Mouse (Mus musculus): ENCODE results near the gene Ntrk1. TPM values are rescaled to one million over a fixed set of nuclear protein-coding genes. Genes with fewer than 3 reads are reported as not detected.

Ntrk1 gene
- polyA plus RNA-seq, 1 experiment from 2014 or later, result 0.80 TPM

DNA sequence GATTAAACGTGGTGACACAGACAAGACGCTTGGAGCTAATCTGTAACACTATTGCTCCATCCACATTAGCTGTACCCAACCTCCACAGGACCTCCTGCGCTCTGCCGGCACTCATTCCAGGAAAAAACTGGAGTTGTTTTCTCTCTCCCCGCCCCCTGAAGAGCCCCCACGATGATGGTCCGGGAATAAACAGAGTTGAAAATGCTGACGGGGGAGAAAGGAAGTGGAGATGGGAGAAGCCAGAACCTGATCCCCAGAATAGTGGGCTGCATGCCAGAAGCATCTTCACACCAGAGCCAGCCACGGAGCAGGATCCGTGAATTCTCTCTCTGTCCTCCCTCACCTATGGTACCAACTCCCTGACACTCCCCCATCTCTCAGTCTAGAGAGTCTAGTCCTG lies 30.5 kb downstream of the Ntrk1 start:
- Histone ChIP-seq H3K4me1 (ENCODE audit: control insufficient read depth, insufficient read depth, low read length) (no peaks in the 10 kb centered on the region), H3K27me3 (ENCODE audit: control insufficient read depth, insufficient read depth, low read length) (no peaks in the 10 kb centered on the region), H3K4me2 (ENCODE audit: low read depth, low read length) (no peak overlapping the region; the same call in 1 of the 2 replicates), H3K27ac (ENCODE audit: low read depth, low read length) (no peak overlapping the region), H3K9me3 (ENCODE audit: control insufficient read depth, low read length) (no peaks in the 10 kb centered on the region), H3K9ac (replicated peaks; ENCODE audit: low read depth, low read length) (no peak overlapping the region), H3K36me3 (ENCODE audit: control insufficient read depth, insufficient read depth, low read length) (no peaks in the 10 kb centered on the region), H3K4me3 (ENCODE audit: low read depth, low read length) (no peak overlapping the region)
- 35% methylated on average over 10 of the region's 10 CpGs for WGBS
- ATAC-seq (ENCODE audit: low read depth), result no peak

DNA sequence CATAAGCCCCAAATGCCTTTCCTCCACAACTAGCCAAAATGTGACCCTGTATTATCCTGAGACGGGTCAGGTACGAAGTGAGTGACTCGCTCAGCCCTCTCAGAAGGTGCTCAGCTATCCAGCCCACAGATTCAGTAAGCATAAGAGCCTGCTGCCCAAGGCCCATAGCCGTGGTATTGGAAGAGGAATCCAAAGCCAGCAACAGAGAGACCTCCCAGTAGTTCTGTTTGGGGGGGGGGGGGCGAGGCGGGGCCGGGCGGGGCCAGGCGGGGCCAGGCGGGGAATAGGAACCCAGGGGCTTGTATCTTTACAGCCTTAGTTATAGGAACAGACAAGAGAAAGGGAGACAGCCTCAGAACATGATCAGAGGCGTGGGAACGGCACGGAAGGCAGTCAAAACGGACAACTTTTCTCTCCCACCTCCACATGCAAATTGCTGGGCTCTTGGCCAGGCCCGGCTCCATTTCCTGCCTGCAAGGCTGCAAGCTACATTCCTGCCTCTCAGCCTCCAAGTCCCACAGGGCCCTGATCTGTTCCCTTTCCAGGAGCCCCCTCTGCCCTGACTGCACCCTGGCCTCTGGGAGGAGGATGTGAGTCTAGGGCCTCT lies 31.2 kb downstream of the Ntrk1 start:
- H3K9me3 ChIP-seq (ENCODE audit: control insufficient read depth, low read length), result no peaks in the 10 kb centered on the region
- no peak overlapping the region for H3K4me3 ChIP-seq (ENCODE audit: low read depth, low read length)
- no peak overlapping the region for H3K4me2 ChIP-seq (ENCODE audit: low read depth, low read length)
- no peaks in the 10 kb centered on the region for H3K36me3 ChIP-seq (ENCODE audit: control insufficient read depth, insufficient read depth, low read length)
- no peaks in the 10 kb centered on the region for H3K27me3 ChIP-seq (ENCODE audit: control insufficient read depth, insufficient read depth, low read length)
- no peak overlapping the region for H3K27ac ChIP-seq (ENCODE audit: low read depth, low read length)
- WGBS, result 20% methylated on average over 13 of the region's 15 CpGs
- H3K4me1 ChIP-seq (ENCODE audit: control insufficient read depth, insufficient read depth, low read length), result no peaks in the 10 kb centered on the region
- H3K9ac ChIP-seq (replicated peaks; ENCODE audit: low read depth, low read length), result no peak overlapping the region
- no peak; the same call in 1 of the 2 replicates for ATAC-seq (ENCODE audit: low read depth)

DNA sequence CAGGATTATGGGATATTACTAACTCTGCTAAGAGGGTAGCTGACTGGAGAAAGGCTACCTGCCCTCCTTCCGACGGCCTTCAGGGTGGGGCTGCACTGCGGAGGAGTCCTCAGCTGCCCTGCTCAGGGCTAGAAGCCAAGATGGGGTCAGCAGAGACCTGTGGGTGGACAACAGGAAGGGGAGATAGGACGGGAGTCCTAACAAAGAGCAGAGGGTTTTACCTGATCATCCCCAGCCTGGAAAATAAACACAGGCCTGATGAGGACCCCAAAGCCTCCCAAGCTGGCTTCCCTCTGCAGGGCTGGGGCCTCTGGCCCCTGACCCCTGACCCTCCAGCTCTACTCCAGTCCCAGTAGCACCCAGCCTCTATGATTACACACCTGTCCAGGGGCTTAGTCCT lies 31.8 kb downstream of the Ntrk1 start:
- Histone ChIP-seq H3K9me3 (ENCODE audit: control insufficient read depth, low read length) (no peaks in the 10 kb centered on the region), H3K27me3 (ENCODE audit: control insufficient read depth, insufficient read depth, low read length) (no peaks in the 10 kb centered on the region), H3K4me1 (ENCODE audit: control insufficient read depth, insufficient read depth, low read length) (no peaks in the 10 kb centered on the region), H3K9ac (replicated peaks; ENCODE audit: low read depth, low read length) (no peak overlapping the region), H3K36me3 (ENCODE audit: control insufficient read depth, insufficient read depth, low read length) (no peaks in the 10 kb centered on the region), H3K4me3 (ENCODE audit: low read depth, low read length) (no peak overlapping the region), H3K27ac (ENCODE audit: low read depth, low read length) (no peak overlapping the region), H3K4me2 (ENCODE audit: low read depth, low read length) (no peak overlapping the region)
- ATAC-seq (ENCODE audit: low read depth), result no peak
- WGBS, result 67% methylated on average over 4 of the region's 4 CpGs

DNA sequence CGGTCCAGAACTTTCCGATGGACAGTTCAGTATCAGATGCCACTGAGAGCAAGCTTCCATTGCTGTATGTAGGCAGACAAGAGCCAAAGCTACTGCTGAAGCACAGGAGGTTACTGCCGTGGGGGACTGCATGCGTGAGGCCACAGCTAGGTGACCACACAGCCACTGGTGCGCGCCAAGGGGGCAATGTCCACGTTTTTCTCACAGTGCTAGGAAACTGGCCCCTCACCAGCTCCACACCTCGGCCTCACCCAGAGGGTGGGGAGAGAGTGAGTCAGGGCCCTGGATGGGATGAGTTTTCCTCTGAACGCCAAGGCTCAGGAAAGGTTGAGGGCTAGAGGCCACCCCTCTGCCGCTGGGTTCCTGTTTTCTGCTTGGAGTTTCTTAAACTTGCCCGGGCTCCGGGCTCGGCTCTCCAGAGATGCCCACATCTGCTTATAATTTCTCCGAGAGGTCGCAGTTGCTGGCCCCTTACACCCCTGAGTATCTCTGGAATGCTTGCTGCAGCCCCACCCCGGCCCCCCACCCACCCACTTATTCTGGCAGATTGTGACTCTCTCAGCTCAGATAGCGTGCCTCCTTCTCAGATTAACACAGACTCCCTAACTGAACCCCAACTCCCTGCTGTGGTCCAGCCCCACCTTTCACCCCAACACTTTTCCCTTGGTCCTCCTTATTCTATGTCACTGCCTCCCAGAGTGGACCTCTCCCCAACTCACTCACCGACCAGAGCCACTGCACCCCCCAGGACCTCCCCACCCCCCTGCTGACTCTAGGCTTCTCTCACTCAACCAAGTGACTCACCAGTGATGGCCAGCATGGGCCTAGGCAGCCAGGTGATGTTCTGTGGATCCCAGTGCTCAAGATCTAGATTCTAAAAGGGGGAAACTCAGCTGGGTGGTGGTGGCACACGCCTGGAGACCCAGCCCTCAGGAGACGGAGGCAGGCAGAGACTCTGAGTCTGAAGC lies 33.3 kb downstream of the Ntrk1 start:
- Histone ChIP-seq H3K9me3 (ENCODE audit: control insufficient read depth, low read length) (no peaks in the 10 kb centered on the region), H3K27ac (ENCODE audit: low read depth, low read length) (no peak overlapping the region), H3K36me3 (ENCODE audit: control insufficient read depth, insufficient read depth, low read length) (no peaks in the 10 kb centered on the region), H3K27me3 (ENCODE audit: control insufficient read depth, insufficient read depth, low read length) (no peaks in the 10 kb centered on the region), H3K4me2 (ENCODE audit: low read depth, low read length) (no peak overlapping the region), H3K9ac (replicated peaks; ENCODE audit: low read depth, low read length) (no peak overlapping the region), H3K4me3 (ENCODE audit: low read depth, low read length) (no peak overlapping the region), H3K4me1 (ENCODE audit: control insufficient read depth, insufficient read depth, low read length) (no peaks in the 10 kb centered on the region)
- 84% methylated on average over 20 of the region's 20 CpGs for WGBS
- ATAC-seq (ENCODE audit: low read depth), result no peak

DNA sequence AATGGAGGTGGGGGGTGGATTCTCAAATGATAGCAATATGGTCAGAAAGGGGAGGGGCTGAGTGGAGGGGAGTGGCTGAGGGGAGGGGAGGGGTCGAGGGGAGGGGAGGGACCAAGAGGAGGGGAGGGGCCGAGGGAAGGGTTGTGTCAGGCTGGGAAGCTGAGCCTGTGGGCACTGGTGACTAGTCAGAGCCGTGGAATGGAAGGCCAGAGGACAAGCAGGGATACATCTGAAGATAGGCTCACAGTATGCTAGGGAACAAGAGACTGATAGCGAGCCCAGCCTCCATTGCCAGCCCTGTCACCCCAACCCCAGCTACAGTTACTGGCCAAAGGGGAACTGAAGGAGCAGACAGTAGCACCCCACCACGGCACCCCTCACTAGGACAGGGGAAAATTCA lies 36.3 kb downstream of the Ntrk1 start:
- no peak for ATAC-seq (ENCODE audit: low read depth)
- WGBS, result 46% methylated on average over 5 of the region's 5 CpGs
- H3K4me1 ChIP-seq (ENCODE audit: control insufficient read depth, insufficient read depth, low read length), result 0 out of 2 replicates have a peak, but pooled peaks cover 2% of the 10 kb centered on the region
- H3K27ac ChIP-seq (ENCODE audit: low read depth, low read length), result no peak overlapping the region
- no peaks in the 10 kb centered on the region for H3K36me3 ChIP-seq (ENCODE audit: control insufficient read depth, insufficient read depth, low read length)
- 0 out of 2 replicates have a peak, but pooled peaks cover 3% of the 10 kb centered on the region for H3K27me3 ChIP-seq (ENCODE audit: control insufficient read depth, insufficient read depth, low read length)
- no peak overlapping the region for H3K4me2 ChIP-seq (ENCODE audit: low read depth, low read length)
- no peak overlapping the region for H3K9ac ChIP-seq (replicated peaks; ENCODE audit: low read depth, low read length)
- H3K9me3 ChIP-seq (ENCODE audit: control insufficient read depth, low read length), result no peaks in the 10 kb centered on the region
- H3K4me3 ChIP-seq (ENCODE audit: low read depth, low read length), result no peak overlapping the region

DNA sequence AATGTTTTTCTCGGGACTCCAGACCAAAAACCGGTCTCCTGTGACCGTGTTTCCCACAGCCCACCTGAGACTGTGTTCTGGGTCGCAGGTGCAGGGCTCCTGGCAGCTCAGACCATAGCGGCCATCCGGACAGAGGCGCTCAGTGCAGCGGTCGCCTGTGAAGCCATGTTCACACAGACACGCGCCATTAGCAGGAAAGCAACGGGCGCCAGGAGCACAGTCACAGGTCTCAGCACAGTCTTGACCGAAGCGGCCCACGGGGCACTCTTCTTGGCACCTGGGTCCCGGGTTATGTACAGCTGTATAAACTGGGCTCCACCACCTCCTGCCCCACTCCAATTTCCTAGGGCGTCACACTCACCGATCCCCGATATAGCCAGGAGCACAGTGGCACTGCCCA lies 38.5 kb downstream of the Ntrk1 start:
- peak overlapping the region; percentile 17; the same call in 1 of the 2 replicates for H3K4me3 ChIP-seq (ENCODE audit: low read depth, low read length)
- H3K27ac ChIP-seq (ENCODE audit: low read depth, low read length), result no peak overlapping the region
- 0 out of 2 replicates have a peak, but pooled peaks cover 3% of the 10 kb centered on the region for H3K27me3 ChIP-seq (ENCODE audit: control insufficient read depth, insufficient read depth, low read length)
- H3K36me3 ChIP-seq (ENCODE audit: control insufficient read depth, insufficient read depth, low read length), result no peaks in the 10 kb centered on the region
- no peaks in the 10 kb centered on the region for H3K9me3 ChIP-seq (ENCODE audit: control insufficient read depth, low read length)
- WGBS, result 40% methylated on average over 20 of the region's 20 CpGs
- H3K9ac ChIP-seq (replicated peaks; ENCODE audit: low read depth, low read length), result peak overlapping the region; percentile 44; the same call in 1 of the 2 replicates
- ATAC-seq (ENCODE audit: low read depth), result peak; percentile 26; the same call in 1 of the 2 replicates
- peak overlapping the region; percentile 52 for H3K4me2 ChIP-seq (ENCODE audit: low read depth, low read length)
- 0 out of 2 replicates have a peak, but pooled peaks cover 2% of the 10 kb centered on the region for H3K4me1 ChIP-seq (ENCODE audit: control insufficient read depth, insufficient read depth, low read length)

DNA sequence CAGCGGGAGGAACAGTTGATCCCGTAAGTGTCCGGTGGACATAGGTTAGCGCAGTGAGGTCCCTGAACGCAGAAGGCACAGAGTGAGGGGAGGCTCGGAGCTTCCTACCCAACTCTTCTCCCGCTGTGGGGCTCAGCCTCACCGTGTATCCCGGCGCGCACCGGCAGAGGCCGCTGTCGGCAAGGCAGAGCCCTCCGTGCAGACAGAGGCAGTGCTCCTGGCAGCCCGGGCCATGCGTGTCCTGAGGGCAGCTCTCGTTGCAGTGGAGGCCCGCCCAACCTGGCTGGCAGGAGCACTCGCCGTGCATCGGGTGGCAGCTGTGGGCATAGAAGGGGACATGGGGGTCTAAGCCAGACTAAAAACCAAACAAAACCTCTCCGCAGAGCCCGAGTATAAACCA lies 39.0 kb downstream of the Ntrk1 start:
- Histone ChIP-seq H3K27me3 (ENCODE audit: control insufficient read depth, insufficient read depth, low read length) (0 out of 2 replicates have a peak, but pooled peaks cover 3% of the 10 kb centered on the region), H3K4me1 (ENCODE audit: control insufficient read depth, insufficient read depth, low read length) (0 out of 2 replicates have a peak, but pooled peaks cover 2% of the 10 kb centered on the region), H3K27ac (ENCODE audit: low read depth, low read length) (no peak overlapping the region), H3K36me3 (ENCODE audit: control insufficient read depth, insufficient read depth, low read length) (no peaks in the 10 kb centered on the region), H3K4me3 (ENCODE audit: low read depth, low read length) (peak overlapping the region; percentile 17; the same call in 1 of the 2 replicates), H3K9me3 (ENCODE audit: control insufficient read depth, low read length) (no peaks in the 10 kb centered on the region), H3K9ac (replicated peaks; ENCODE audit: low read depth, low read length) (peak overlapping the region; percentile 44; the same call in 1 of the 2 replicates), H3K4me2 (ENCODE audit: low read depth, low read length) (peak overlapping the region; percentile 52)
- WGBS, result 2% methylated on average over 24 of the region's 24 CpGs
- ATAC-seq (ENCODE audit: low read depth), result peak; percentile 94

DNA sequence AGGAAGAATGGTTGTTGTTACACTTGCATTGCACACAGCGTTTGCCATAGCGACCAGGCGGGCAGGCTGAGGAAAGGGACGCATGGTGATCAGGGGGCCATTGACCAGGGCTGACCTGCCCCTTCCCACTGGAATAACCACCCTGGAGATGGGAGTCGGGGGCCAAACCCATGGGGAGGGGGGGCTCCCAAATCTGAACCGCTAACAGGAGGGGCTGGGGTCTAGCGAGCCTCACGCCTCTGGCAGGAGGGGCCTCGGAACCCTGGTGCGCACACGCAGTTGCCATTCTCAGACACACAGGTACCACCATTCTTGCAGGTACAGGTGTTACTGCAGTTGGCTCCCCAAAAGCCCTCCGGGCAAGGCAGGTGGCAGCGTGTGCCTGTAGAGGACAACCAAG lies 41.1 kb downstream of the Ntrk1 start:
- Histone ChIP-seq H3K4me1 (ENCODE audit: control insufficient read depth, insufficient read depth, low read length) (0 out of 2 replicates have a peak, but pooled peaks cover 2% of the 10 kb centered on the region), H3K9me3 (ENCODE audit: control insufficient read depth, low read length) (no peaks in the 10 kb centered on the region), H3K4me3 (ENCODE audit: low read depth, low read length) (no peak overlapping the region), H3K4me2 (ENCODE audit: low read depth, low read length) (no peak overlapping the region), H3K27ac (ENCODE audit: low read depth, low read length) (no peak overlapping the region), H3K36me3 (ENCODE audit: control insufficient read depth, insufficient read depth, low read length) (no peaks in the 10 kb centered on the region), H3K9ac (replicated peaks; ENCODE audit: low read depth, low read length) (no peak overlapping the region), H3K27me3 (ENCODE audit: control insufficient read depth, insufficient read depth, low read length) (0 out of 2 replicates have a peak, but pooled peaks cover 3% of the 10 kb centered on the region)
- no peak for ATAC-seq (ENCODE audit: low read depth)
- WGBS, result 84% methylated on average over 13 of the region's 13 CpGs

Measured in neural tube, embryonic 14.5 days (tissue).